Mouse (Mus musculus) megakaryocyte, embryonic 14.5 days (primary cell): ENCODE results near the gene Kank2. TPM values are rescaled to one million over a fixed set of nuclear protein-coding genes. Genes with fewer than 3 reads are reported as not detected.

Experiments used
- H3K27me3 ChIP-seq: replicated peaks from 2 replicates; pipeline ENCODE3; 2012; ENCODE audit warnings: inconsistent platforms
- H3K36me3 ChIP-seq: replicated peaks from 2 replicates; pipeline ENCODE3; 2012; ENCODE audit warnings: low read length, inconsistent platforms, mixed read lengths
- H3K4me1 ChIP-seq: 2 replicates; pipeline ENCODE4 v1.6.1; 2012; ENCODE audit warnings: inconsistent platforms
- H3K4me3 ChIP-seq: replicated peaks from 2 replicates; pipeline ENCODE3; 2012; ENCODE audit warnings: moderate library complexity, mild to moderate bottlenecking, inconsistent platforms
- H3K9me3 ChIP-seq: 2 replicates; pipeline ENCODE4 v1.6.1; 2012; ENCODE audit warnings: inconsistent platforms
- FLI1 ChIP-seq: IDR thresholded peaks from 2 replicates; pipeline ENCODE4 v1.6.1; 2012; ENCODE audit warnings: low read length, inconsistent platforms, mixed read lengths
- GATA1 ChIP-seq: IDR thresholded peaks from 3 replicates; pipeline ENCODE4 v1.6.1; 2012; ENCODE audit warnings: mixed read lengths, low read length, inconsistent platforms, borderline replicate concordance
- polyA plus RNA-seq: library from polyadenylated mRNA; stranded (reverse); fragments of >175 nt; gene quantifications from 2 replicates; pipeline ENCODE4 v1.2.3, GENCODE M21; 2012; ENCODE audit warnings: low replicate concordance; ENCODE audit not compliant: insufficient read depth

Gene Kank2
- polyA plus RNA-seq, 1 experiment, result 0.51 TPM

- TF ChIP-seq FLI1 (no peak), GATA1 (no peak)
- H3K36me3 ChIP-seq, result peaks cover 84% of the 10 kb centered on the region
Measured at GRCm38 (mm10) chr9:21752252-21752792, 46.2 kb downstream of the Kank2 start.

DNA sequence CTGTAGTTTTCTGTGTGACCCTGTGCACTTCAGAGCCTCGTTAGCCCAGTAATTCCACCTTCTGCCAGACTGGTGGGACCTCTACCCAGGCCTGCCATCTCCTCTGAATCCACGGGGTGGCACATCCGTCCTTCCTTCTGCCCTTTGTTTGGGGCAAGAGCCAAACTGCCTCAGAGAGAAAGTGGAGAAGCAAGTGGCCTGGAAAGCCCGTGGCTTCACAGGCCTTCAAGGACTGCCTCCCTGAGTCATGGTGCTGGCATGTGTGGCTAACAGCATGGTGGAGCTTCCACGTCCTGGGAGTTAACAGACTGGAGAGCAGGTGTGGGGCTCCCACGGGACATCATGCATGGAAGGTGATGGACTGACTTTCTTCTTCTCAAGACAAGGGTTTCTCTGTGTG, 47.2 kb downstream of the Kank2 start:
- TF ChIP-seq GATA1 (no peak), FLI1 (no peak)

More at GRCm38 (mm10) chr9:21752252-21752792, 46.2 kb downstream of the Kank2 start:
- Histone ChIP-seq H3K9me3 (no peaks in the 10 kb centered on the region), H3K4me3 (no peak overlapping the region), H3K4me1 (peaks cover 58% of the 10 kb centered on the region), H3K27me3 (no peaks in the 10 kb centered on the region)

GRCm38 (mm10) chr9:21750370-21750769, 48.2 kb downstream of the Kank2 start:
- Histone ChIP-seq H3K36me3 (peaks cover 88% of the 10 kb centered on the region), H3K9me3 (no peaks in the 10 kb centered on the region), H3K4me1 (peaks cover 73% of the 10 kb centered on the region), H3K27me3 (no peaks in the 10 kb centered on the region), H3K4me3 (no peak overlapping the region)
- TF ChIP-seq GATA1, result no peak

More for the DNA sequence above, 47.2 kb downstream of the Kank2 start:
- H3K27me3 ChIP-seq, result no peaks in the 10 kb centered on the region
- no peaks in the 10 kb centered on the region for H3K9me3 ChIP-seq
- peaks cover 63% of the 10 kb centered on the region for H3K4me1 ChIP-seq
- H3K4me3 ChIP-seq, result no peak overlapping the region
- peaks cover 84% of the 10 kb centered on the region for H3K36me3 ChIP-seq

DNA sequence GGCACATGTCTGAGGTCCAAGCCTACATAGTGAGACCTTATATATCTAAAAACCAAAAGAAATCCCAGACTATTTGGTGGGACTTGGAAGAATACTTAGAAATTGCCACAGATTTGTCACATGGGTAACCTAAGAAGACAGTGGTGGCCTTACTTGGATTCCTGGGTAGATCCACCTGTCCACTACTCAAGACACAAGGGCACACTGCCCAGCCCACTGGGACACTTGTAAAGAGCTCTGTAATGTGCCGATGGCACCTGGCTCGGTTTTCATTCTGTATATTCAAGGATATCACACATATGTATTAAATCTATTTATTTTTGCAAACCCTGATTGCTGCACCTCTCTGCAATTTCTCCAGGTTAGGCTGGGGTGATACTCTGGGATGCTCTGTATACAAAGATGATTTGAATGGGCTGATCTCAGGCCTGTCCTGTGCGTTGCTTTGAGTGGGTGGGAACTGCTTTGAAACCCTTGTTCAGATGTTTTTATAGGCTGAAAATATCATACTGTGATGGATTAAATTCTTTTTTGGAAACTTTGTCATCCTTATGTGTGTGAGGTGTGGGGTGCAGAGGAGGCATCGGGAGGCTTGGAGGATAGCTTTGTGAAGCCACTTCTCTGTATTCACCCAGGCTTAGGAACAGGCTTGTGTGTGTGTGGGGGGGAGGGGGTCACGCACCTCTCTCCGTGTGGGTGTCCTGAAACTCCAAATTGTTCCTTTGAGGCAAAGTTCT, 49.0 kb downstream of the Kank2 start:
- Histone ChIP-seq H3K9me3 (no peaks in the 10 kb centered on the region), H3K4me1 (peaks cover 75% of the 10 kb centered on the region), H3K27me3 (no peaks in the 10 kb centered on the region), H3K36me3 (peaks cover 91% of the 10 kb centered on the region), H3K4me3 (no peak overlapping the region)
- TF ChIP-seq FLI1, result no peak
- no peak for TF ChIP-seq GATA1

- H3K4me3 ChIP-seq, result no peak overlapping the region
- no peaks in the 10 kb centered on the region for H3K27me3 ChIP-seq
- H3K36me3 ChIP-seq, result peaks cover 91% of the 10 kb centered on the region
Measured at GRCm38 (mm10) chr9:21748491-21748890, 50.1 kb downstream of the Kank2 start.

GRCm38 (mm10) chr9:21748033-21748432, 50.5 kb downstream of the Kank2 start:
- H3K27me3 ChIP-seq, result no peaks in the 10 kb centered on the region
- peaks cover 90% of the 10 kb centered on the region for H3K36me3 ChIP-seq
- no peak for TF ChIP-seq GATA1
- TF ChIP-seq FLI1, result no peak
- H3K4me1 ChIP-seq, result peaks cover 73% of the 10 kb centered on the region
- no peaks in the 10 kb centered on the region for H3K9me3 ChIP-seq
- no peak overlapping the region for H3K4me3 ChIP-seq

More at GRCm38 (mm10) chr9:21748491-21748890, 50.1 kb downstream of the Kank2 start:
- Histone ChIP-seq H3K4me1 (peaks cover 75% of the 10 kb centered on the region), H3K9me3 (no peaks in the 10 kb centered on the region)
- no peak for TF ChIP-seq GATA1
- TF ChIP-seq FLI1, result no peak

DNA sequence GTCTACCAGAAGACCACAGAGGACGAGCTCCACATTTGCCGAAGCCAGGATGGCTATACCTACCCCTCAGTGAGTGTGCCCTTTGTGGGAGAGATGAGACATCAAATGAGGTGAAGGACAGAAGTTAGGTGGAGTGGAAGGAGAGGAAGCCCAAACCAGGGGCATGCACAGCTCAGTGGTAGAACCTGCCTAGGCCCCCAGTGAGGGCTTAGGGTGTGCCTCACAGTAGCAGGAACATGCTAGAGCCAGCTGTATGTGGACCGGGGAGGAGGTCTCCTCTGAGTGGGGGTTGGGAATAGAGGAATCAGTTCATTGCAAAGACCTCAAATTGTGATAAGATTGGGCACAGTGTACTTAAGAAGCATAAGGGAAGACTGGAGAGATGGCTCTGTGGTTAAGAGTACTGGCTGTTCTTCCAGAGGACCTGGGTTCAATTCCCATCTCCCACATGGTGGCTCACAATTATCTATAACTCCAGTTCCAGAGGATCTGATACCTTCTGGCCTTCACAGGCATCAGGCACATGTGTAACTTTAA, 51.2 kb downstream of the Kank2 start:
- Histone ChIP-seq H3K27me3 (no peaks in the 10 kb centered on the region), H3K4me3 (no peak overlapping the region), H3K9me3 (no peaks in the 10 kb centered on the region), H3K4me1 (peaks cover 66% of the 10 kb centered on the region), H3K36me3 (peaks cover 93% of the 10 kb centered on the region)
- TF ChIP-seq GATA1 (no peak), FLI1 (no peak)

DNA sequence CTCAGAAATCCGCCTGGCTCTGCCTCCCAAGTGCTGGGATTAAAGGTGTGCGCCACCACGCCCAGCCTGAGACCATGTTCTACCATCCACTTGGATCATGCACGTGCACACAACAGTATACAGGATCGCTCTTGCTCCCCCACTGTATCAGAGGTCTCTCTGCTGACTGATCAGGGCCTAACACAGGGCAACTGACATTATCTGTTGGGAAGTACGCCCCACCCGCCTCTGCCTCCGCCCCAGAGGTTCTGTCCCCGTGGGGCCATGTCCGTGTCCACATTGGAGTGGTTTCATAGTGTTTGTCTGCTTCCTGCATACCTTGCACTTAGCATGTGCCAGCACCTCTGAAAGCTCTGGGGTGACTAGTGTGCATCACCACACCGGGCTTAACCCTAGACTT, 57.0 kb downstream of the Kank2 start:
- H3K27me3 ChIP-seq, result no peaks in the 10 kb centered on the region
- TF ChIP-seq GATA1 (no peak), FLI1 (no peak)
- H3K4me3 ChIP-seq, result no peak overlapping the region
- no peaks in the 10 kb centered on the region for H3K9me3 ChIP-seq
- peaks cover 94% of the 10 kb centered on the region for H3K36me3 ChIP-seq
- peaks cover 35% of the 10 kb centered on the region for H3K4me1 ChIP-seq

DNA sequence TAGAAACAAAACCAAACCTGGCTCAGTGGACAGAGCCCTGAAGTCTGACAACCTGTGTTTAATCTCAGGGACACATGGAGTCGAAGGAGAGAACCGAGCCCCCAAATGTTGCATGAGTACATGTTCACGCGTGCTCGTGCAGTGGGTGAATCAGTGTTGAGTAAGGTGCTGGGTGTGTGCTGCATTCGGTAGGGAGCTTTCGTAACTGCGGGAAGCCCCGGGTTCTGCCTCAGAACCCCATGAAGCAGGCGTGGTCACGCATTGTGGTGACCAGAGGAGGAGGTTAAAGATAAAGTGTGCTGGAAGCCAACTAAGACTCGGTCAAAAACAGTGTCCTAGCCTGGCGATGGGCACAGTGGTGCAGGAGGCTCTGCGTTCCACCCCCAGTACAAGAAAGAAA, 58.1 kb downstream of the Kank2 start:
- H3K27me3 ChIP-seq, result no peaks in the 10 kb centered on the region
- H3K36me3 ChIP-seq, result peaks cover 93% of the 10 kb centered on the region
- no peak for TF ChIP-seq FLI1
- no peaks in the 10 kb centered on the region for H3K9me3 ChIP-seq
- peaks cover 25% of the 10 kb centered on the region for H3K4me1 ChIP-seq
- no peak overlapping the region for H3K4me3 ChIP-seq

- TF ChIP-seq GATA1, result no peak
- no peak for TF ChIP-seq FLI1
- no peaks in the 10 kb centered on the region for H3K9me3 ChIP-seq
- peaks cover 22% of the 10 kb centered on the region for H3K4me1 ChIP-seq
- H3K4me3 ChIP-seq, result no peak overlapping the region
- H3K36me3 ChIP-seq, result peaks cover 93% of the 10 kb centered on the region
- no peaks in the 10 kb centered on the region for H3K27me3 ChIP-seq
Measured at GRCm38 (mm10) chr9:21738776-21739175, 59.8 kb downstream of the Kank2 start.
